Mouse (Mus musculus): ENCODE measurements at regions not wholly inside any gene's neighbourhood (a gene's known extent, or its start where the extent isn't known, plus 50 kb on each side); places are given as distances from the start of the nearest gene placed in this dataset.
A peak's percentile ranks its signal among the peaks of the same experiment; 100 is the strongest.

DNA sequence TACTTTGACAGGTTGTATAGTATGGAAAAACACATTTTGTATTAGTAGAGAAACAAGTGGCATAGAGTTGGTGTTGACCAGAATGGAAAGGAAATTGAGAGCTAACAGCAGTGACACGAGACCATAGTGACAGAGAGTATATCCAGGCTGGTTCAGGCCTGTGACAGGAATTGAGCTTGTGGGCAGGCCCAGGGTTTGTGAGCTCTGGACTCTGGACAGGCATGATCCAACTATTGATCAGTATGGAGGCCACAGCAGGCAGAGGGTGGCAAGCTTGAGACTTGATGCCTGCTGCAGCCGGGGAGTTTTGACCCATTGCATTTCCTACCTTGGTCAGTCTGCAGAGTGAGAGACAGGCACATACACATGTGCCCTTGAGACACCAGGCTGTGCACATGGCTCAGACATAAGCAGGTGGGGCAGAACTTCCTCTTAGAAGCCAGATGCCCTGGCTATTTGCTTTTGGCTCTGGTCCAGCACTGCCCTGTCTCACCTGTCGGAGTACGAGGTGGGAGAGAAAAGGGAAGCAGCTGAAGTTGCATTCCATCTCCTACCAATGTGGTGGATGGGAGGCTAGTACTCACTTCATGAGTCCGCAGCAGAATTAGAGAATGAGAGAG, 1006.2 kb upstream of the Cdh20 start:
- no peak for DNase-seq (ENCODE audit: low spot score in 2 of 2)

GRCm38 (mm10) chr1:103762745-103763144, 1005.6 kb upstream of the Cdh20 start:
- DNase-seq (ENCODE audit: low spot score in 2 of 2), result no peak

- peak in 1 of 2 experiments; percentile 9 for DNase-seq (ENCODE audit: low spot score in 2 of 2)
These were observed 1001.0 kb upstream of the Cdh20 start for GRCm38 (mm10) chr1:103767315-103767714.

- no peak for DNase-seq (ENCODE audit: low spot score in 2 of 2)
These were observed 983.6 kb upstream of the Cdh20 start for GRCm38 (mm10) chr1:103784692-103785091.

- no peak for DNase-seq (ENCODE audit: low spot score in 2 of 2)
These were observed 972.0 kb upstream of the Cdh20 start for GRCm38 (mm10) chr1:103796337-103796736.

- DNase-seq (ENCODE audit: low spot score in 2 of 2), result no peak
These were observed 969.0 kb upstream of the Cdh20 start for GRCm38 (mm10) chr1:103799343-103799742.

DNA sequence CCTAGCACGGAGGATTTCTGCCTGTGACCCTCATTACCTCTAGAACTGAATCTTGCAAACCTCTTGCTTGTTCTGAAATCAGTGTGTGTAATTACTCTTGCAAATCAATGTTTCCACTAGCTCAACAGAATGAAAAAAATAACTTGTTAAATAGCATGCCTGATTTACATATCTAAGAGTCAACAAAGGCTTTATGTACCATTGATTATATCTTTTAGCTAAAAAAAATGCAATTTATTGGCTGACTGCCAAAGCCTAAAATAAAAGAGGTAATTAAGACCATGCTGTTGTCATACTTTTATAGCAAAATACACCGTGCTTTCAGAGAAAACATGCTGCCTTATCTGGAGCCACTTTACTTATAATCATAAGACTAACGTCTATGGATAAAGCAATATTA, 950.4 kb upstream of the Cdh20 start:
- no peak for DNase-seq (ENCODE audit: low spot score in 2 of 2)
